Mouse (Mus musculus): ENCODE data around the gene Hspb11. TPM values are rescaled to one million over a fixed set of nuclear protein-coding genes. Genes with fewer than 3 reads are reported as not detected.

Hspb11 gene
- total RNA-seq, 2 experiments from 2014 or later: 21.9 to 28.5 TPM

DNA sequence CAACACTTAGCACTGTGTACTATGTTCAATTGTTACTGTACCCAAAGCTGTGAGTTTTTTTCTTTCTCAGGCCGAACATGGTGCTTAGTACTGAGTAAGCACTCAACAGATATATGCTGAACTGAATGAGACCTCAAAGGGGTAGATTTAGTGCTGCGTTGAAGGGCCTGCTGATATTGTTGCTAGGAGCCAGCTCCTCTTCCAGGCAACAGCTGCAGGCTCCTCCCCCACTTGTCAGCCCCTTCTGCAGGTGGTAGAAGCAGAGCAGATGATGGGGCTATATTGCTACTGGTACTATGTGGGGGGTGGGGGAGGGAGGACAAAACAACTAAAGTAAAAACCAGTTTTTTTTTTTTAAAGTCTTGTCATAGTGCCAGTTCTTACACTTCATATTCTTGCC lies 3.9 kb upstream of the Hspb11 start:
- no peak for DNase-seq

DNA sequence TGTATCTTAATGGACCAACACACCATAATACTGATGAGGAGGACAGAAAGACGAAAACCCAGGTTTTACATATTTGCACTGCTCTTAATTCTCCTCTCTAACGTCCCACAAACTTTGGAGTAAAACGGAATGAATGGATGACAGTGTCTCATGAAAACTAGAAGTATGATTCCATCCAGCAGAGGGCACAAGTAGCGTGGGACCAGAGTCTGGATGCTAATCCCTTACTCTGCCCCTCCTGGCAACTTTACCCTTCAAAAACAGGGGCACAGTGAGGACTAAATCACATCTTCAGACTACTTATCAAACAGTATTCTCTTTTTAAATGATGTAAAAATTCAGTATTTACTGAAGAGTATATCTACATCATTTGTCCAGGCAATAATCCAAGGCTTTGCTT lies 2.9 kb upstream of the Hspb11 start:
- peak; percentile 51 for DNase-seq

DNA sequence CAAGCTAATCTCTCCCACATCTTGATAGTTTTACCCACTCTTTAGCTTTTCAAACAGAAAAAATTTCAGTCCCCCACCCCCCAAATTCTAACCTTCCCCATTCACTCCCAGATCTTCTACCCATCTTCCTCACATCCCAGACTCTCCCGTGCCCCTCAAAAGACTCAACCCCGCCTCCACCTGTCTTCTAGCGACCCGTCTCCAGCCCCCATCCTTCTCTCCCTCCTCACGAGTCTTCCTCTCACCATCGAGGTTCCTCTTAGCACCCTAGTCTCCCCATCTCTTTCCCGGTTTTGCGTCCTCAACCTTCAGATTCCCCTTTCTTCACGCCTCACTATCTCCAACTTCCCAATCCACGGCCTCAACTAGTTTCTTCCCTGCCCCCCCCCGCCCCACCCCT lies 871 bp upstream of the Hspb11 start:
- no peak for DNase-seq

DNA sequence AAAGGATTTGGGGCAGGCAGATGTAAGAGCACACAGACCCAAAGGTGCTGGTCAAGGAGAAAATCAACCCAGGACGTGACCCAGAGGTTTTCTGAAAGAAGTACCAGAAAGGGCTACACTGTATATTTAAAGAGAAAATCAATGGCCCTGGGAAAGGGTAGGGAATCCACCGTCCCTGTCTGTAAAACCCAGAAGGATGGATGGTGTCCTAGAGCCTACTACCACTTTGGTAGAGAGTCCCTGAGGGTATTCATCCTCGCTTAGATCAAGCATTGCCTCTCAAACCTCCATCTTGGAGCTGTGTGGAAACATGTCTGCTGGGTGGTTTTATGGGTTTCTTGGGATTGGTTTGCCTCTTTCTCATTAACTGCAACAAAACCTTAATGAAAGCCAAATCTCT lies 1.0 kb downstream of the Hspb11 start:
- no peak for DNase-seq

DNA sequence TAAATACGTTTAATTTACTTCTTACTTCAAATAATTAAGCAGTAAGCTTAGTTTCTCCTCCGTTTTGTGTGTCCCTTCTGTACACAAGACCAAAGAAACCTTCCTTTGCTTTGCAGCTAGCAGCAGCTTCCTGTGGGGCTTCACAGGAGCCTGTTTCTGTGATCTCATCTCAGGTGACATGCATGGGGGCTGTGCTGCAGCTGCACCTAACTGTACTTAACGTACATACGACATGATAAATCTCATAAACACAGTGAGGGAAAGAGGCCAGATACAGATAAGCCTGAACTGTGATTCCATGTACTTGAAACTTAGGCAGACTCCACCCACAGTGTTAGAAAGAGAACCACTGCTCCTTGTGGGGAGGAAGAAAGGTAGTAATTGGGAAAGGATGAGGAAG lies 6.6 kb downstream of the Hspb11 start:
- no peak for DNase-seq

DNA sequence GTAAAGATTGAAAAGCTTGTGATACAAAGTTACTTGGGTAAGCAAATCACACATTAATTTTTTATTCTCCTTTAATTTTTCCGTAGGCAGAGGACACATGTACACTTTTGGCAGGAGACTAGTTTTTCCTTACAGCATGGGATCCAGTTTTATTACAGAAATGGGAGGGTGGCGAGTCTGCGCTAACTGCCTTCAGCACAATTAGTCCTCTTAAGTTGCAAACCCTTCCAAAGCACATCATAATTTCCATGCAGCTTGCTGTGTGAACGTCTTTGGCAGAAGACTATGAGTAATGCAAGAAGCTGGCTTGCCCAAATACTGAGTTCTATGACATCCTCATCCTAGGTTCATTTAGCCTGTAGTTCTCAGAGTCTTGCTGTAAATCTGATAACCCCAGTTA lies 20.3 kb downstream of the Hspb11 start:
- no peak for DNase-seq

DNA sequence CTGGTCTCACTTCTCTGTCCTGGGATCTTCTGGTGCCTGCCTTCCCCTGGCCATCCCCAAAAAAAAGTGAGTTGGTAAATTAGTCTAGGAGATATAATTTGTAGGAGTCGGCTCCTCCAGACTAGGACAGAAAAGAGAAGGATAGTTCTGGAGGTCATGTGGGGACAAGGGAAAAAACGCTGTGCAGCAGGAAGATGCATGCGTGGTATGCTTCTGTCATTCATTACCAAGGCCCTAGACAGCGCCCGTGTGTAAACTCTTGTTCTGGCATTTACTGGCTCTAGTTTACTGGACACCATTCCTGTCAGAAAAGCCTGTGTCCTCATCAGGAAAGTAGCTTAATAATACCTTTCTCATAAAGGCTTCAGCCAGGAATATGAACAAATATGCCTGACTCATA lies 21.1 kb downstream of the Hspb11 start:
- no peak for DNase-seq

DNA sequence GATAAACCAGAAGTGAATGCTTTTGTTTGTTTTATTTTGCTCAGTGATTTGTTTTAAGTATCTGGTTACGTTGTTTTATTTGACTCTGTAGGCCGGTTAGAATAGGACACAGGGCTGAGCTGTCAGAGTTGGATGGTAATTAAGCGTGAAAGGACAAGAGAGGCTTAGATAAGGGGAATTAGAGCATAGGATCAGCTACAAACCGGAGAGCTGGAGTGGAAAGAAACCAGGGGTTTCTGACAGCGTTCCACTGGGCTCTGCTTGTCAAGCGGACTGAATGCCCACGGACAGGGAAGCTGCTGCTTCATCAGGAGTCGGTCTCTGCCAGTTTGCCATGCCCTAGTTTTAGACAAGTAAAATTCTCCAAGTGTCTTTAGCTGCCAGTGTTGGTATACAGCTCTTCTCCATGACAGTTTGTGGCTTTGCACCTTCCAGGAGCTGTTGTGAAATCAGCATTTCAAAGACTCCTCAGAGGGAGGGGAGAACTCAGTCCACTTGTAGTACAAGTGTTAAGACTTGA lies 24.9 kb downstream of the Hspb11 start:
- no peak for DNase-seq

DNA sequence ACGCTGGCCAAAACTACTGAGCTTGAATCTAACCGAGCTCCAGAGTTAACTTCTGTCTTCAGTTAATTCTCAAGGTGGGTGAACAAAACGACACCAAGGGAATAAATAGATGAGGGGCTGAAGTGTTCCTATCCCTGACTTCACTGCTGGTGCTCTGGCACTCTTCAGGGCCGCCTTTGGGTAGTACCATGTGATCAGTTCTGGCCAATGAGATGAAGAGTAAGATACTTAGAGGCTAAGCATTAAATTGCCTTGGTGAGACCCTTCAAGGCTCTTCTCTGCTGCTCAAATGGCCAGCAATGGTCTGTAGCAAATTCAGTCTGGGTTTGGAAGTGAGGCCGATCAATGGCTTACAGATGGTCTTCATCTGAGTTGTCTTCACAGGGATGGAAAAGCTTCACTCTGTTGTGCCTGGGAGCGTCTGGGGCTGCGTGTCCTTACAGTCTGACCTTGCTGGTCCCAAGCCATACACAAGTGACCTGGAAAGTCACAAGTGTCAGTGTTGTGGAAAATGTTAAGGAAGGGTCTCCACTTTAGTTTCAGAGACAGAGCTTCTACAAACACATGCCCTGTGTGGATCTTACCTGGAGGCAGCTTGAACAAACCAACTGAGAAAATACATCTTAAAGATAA lies 27.6 kb downstream of the Hspb11 start:
- no peak for DNase-seq

DNA sequence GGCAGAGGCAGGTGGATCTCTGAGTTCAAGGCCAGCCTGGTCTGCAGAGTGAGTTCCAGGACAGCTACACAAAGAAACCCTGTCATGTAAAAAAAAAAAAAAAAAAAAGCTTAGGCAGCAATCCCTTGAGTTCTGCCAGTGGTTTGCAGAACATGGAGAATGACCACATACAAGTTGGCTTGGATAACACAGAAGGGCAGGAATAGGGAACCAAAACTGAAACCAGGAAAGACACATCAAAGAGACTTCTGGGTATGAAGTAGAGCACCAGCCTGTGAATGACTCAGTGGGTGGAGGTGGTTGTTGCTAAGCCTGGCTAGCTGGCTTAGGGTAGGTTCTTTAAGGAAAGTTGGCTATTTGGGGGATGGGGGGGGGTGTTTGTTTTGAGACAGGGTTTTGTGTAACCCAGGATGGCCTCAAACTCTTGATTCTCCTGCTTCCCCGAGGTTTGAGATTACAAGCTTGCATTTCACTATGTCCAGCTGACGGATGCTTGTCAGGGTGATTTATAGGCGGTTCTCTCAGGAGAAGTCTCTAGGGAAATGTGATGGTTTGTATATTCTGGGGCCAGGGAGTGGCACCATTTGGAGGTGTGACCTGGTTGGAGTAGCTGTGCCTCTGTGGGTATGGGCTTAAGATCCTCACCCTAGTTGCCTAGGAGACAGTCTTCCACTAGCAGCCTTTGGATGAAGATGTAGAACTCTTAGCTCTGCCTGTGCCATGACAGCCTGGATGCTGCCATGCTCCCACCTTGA lies 32.2 kb downstream of the Hspb11 start:
- no peak for DNase-seq

DNA sequence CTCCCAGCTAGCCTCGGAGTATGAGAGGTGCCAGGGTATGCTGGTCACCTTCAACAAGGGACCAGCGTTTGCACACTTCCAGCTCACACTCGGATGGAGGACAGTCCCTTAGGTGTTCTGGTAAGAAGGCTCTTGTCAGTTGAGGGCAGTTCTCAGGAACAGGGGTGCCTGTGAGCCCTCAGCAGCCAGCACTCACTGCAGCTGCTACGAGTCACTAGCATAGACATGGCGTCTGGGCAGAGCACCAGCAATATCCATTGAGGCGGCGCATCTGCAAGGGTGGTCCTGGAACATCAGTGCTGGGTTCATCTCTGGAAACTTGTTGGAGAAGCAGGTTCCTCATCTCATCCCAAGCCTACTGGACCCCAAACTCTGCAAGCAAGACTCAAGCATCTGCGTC lies 33.0 kb downstream of the Hspb11 start:
- no peak for DNase-seq

DNA sequence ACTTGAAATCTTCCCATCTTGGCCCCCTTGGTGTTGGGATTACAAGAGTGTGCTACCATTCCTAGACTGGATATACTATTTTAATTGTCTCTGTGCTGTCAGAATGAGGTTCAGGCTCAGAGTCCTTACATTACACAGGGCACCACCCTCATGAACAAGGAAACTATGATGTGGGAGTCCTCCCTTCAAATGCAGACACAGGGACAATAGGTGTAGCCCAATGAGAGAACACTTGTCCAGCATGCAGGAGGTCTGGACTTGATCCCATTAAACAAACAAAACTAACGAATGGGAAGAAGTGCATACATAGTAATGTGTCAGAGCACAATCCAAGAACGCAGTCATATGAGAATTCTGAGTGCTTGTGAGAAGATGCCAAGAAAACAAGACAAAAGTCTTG lies 34.1 kb downstream of the Hspb11 start:
- DNase-seq: no peak

DNA sequence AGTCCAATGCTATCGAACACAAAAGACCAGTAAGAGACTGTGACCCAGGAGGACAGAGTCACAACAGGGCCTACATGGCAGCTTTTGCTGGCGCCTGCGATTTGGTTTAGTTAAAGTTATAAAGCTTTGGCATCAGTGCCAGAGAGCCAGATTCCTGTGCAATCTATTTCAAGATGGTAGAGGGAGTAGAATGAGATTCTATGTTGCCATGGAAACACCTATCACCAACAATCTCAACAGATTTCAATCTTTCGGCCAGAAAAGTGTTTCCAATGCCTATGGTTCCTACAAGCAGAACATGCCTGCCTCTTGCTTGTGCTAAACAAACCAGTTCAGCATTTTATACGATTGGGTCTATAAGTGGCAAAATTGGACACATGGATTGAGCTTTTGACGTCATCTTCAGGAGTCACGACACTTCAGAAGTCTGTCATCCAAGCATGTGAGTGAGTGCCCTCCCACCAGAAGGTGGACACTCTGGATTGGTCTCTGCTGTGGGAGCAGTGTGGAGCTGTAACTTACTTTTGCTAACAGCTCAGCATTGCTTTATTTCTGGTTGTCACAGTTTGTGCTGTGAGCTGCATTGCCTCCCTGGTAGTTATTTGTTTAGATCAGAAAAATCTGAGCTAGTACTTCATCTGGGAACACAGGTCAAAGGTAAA lies 38.3 kb downstream of the Hspb11 start:
- no peak for DNase-seq

DNA sequence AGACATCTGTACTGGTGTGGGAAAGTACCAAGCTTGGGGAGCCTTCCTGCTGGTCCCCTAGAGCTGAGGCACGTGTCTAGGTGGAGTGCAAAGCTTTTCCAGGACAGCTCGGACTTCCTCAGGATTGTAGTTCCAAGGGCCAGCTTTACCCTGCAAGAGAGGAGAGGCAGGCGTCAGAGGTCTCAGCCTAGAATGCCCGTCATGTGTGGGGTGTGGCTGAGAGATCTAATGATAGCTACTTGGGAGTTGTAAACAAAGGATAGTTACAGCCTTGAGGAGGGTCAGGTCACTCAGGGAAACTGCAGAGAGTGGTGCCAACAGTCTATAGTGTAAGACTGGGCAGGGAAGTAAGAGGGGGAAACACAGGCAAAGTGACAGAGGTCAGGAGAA lies 38.9 kb downstream of the Hspb11 start:
- no peak for DNase-seq

DNA sequence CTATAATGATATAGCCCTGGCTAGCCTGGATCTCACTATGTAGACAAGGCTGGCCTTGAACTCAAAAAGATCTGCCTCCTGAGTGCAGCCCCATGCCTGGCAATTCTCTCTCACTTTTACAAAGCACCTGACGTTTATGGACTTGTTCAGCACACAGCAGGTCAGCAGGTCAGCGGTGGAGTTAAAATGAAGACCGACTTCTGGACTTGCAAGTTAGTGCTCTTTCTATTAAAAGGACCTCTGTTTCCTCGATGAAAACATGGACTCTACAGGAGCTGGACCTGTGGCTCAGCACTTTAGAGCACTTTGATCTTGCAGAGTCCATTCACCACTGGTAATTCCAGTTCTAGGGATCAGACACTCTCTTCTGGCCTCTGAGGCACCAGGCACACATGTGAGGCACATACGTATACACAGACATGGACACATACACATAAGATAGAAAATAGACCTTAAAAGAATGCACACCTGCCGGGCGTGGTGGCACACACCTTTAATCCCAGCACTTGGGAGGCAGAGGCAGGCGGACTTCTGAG lies 44.7 kb downstream of the Hspb11 start:
- DNase-seq: no peak

DNA sequence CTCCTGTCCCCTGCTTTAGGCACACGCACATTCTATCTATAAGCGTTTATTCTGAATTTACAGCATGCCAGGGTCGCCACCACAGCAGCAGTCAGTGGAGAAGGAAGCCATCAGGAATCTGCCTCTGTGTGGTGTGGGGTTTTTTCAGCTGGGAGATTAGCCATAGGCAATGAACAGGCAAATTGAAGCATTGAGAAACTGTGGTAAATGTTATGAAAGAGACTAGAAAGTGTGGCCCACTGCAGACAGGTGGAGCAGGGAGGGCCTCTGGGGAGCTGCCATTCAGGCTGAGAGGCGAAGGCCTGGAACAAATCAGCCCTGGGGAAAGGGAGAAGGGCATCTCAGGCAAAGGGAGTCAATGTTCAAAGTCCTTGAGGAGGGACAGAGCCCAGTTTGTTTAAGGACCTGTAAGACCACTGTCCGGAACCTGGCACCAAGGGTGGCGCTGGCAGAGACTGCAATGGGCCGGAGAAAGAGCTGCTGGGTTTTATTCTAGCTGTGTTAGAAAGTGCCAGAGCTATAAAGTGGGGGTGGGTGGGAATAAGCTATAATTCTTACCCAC lies 46.5 kb downstream of the Hspb11 start:
- DNase-seq: peak; percentile 10

DNA sequence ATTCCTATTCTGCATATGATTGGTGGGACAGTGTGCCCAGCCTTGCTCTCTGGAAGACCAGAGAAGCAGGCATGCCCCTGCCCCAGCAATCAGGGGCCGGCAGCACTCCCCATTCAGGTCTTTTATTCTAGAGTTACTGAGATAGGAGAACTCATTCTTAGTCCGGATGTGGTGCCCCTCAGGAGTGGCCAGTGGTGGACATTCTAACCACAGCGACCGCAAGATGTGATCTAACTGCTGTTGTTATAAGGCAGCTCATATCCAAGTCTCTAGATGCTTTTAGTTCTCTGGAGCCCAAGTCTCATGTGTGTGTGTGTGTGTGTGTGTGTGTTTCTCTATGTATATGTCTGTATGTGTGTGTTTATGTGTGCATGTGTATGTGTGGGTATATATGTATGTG lies 47.0 kb downstream of the Hspb11 start:
- no peak for DNase-seq

DNA sequence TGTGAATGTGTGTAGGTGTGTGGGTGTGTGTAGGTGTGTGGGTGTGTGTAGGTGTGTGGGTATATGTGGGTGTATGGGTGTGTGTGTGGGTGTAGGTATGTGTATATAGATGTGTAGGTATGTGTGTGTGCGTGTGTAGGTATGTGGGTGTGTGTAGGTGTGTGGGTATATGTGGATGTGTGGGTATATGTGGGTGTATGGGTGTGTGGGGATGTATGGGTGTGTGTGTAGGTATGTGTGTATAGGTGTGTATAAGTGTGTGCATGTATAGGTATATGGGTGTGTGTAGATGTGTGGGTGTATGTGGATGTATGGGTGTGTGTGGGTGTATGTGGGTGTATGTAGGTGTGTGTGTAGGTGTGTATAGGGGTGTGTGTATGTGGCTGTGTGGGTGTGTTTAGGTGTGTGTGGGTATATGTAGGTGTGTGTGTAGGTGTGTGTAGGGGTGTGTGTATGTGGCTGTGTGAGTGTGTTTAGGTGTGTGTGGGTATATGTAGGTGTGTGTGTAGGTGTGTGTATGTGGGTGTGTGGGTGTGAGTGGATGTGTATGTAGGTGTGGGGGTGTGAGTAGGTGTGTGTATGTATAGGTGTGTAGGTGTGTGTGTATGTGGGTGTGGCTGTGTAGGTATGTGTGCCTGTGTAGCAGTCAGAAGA lies 47.6 kb downstream of the Hspb11 start:
- DNase-seq: no peak

DNA sequence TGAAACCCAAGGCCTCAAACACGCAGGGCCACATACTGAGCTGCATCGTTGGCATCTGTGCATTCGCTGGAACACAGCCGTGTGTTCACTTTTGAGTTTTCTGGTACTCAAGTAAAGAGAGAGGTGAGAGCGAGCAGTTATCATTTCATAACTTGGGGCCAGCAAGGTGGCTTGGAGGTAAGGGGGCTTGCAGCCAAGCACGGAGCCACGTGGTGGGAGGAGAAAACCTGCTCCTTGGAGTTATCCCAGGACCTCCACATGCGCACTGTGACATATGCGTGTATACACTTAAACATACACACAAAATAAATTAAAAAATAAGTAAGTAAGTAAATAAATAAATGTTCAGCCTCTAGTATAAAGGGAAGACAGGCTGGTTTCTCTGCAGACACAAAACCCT lies 48.8 kb downstream of the Hspb11 start:
- no peak for DNase-seq

DNA sequence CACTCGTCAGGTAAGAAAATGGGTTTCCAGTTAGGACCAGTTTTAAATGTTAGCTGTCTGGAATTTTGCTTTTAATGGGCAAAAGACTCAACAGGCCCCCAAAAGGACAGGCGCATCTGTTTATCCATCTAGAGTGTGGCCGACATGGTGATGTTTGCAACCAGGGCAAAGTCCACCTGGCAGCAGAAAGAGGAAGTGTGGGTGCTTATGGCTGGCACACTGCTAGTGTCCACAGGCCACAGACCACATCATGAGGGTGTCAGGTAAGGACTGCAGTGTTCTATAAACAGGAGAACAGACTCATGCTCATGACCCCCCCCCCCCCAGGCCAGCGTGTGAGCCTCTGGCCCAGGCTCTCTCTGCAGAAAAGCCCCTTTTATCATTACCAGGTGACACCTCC lies 49.4 kb downstream of the Hspb11 start:
- DNase-seq: no peak

DNA sequence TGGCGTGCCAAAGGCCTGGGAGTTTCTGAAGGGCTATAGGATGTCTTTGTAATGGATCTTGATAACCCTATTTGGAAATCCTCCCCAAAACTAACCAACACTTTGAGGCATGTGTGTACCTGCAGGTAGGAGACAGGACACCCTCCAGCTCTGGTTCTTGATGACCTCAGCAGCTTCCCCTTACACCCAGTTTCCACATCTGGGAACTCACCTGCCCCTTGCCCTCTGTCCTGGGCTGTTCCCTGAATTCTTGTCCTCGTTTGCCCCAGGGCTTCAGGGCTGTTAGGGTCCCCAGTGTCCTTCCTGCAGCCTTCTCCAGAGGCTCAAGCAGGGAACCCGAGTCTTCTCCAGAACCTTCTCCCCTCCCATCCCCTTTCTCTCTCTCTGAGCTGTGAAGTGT lies 50.1 kb downstream of the Hspb11 start:
- DNase-seq: no peak

DNA sequence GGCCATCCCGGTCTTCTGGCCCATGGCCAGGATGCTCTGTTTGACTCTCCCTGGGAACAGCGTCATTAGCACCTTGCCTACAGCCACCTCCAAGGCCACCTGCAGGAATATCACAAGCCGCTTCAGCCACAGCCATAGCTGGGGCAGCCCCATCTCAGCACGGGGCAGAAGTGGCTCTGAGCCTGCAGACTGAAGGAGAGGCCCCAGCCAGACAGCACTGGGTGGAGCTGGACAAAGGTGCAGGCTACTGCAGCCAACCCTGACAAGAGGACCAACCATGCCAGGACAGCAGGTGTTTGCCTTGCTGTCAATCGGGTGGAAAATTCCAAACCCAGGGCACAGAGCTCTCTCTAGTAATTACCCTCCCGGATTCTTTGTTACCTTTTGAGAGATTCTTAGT lies 53.6 kb downstream of the Hspb11 start, which contains the start of gene Dio1:
TSS of gene Dio1 (minus strand) at position 204 of the 400 bp plus-strand sequence.
- DNase-seq: peak; percentile 11

All from adrenal gland, postnatal 10 days (tissue).